Mouse (Mus musculus) liver, adult 2 months (tissue): ENCODE measurements around the gene Fcgrt. TPM values are rescaled to one million over a fixed set of nuclear protein-coding genes. Genes with fewer than 3 reads are reported as not detected.
A peak's percentile ranks its signal among the peaks of the same experiment; 100 is the strongest.
"Not testable (repeated sequence)": the region's sequence is repeated elsewhere in the genome, so short reads cannot be mapped to it uniquely, and the experiment has no call there.

Source experiments
- DNase-seq: peaks from one replicate; pipeline ENCODE4 v3.0.0-alpha.2; 2011; ENCODE audit warnings: low read depth, low spot score; ENCODE audit errors: extremely low read depth
- H3K27ac ChIP-seq: fragments of 200-500 bp; replicated peaks from 2 replicates; pipeline ENCODE4 v1.5.1; 2012; ENCODE audit warnings: low read depth, mild to moderate bottlenecking, control low read depth, inconsistent platforms, low read length; ENCODE audit not compliant: insufficient read depth
- H3K27me3 ChIP-seq: fragments of 200-500 bp; 2 replicates; pipeline ENCODE4 v1.6.1; 2012; ENCODE audit warnings: mild to moderate bottlenecking, moderate library complexity, low read length, inconsistent platforms; ENCODE audit not compliant: control insufficient read depth, insufficient read depth
- H3K36me3 ChIP-seq: fragments of 200-500 bp; 2 replicates; pipeline ENCODE4 v1.6.1; 2012; ENCODE audit warnings: low read length, inconsistent platforms; ENCODE audit not compliant: control insufficient read depth, insufficient read depth
- H3K4me1 ChIP-seq: fragments of 200-500 bp; 2 replicates; pipeline ENCODE4 v1.6.1; 2011; ENCODE audit warnings: low read length; ENCODE audit not compliant: control insufficient read depth, insufficient read depth
- H3K4me3 ChIP-seq: fragments of 200-500 bp; 2 replicates; pipeline ENCODE4 v1.5.1; 2011; ENCODE audit warnings: low read depth, mild to moderate bottlenecking, control low read depth, low read length, moderate library complexity; ENCODE audit not compliant: insufficient read depth
- H3K79me2 ChIP-seq: fragments of 200-500 bp; 2 replicates; pipeline ENCODE4 v1.6.1; 2012; ENCODE audit warnings: inconsistent platforms, mild to moderate bottlenecking, low read length, moderate library complexity; ENCODE audit not compliant: control insufficient read depth, insufficient read depth
- H3K9ac ChIP-seq: fragments of 200-500 bp; 2 replicates; pipeline ENCODE4 v1.6.1; 2012; ENCODE audit warnings: low read depth, mild to moderate bottlenecking, control low read depth, inconsistent platforms, low read length
- CTCF ChIP-seq: fragments of 200-500 bp; IDR thresholded peaks from 2 replicates; pipeline ENCODE4 v1.5.1; 2011; ENCODE audit warnings: low read depth, low read length, control low read depth
- POLR2A ChIP-seq: fragments of 200-500 bp; IDR thresholded peaks from 2 replicates; pipeline ENCODE4 v1.6.1; 2011; ENCODE audit warnings: low read length, control low read depth; ENCODE audit not compliant: insufficient read depth; ENCODE audit errors: extremely low read depth
- WGBS: fragments of 180-500 bp; shearing (Covaris S2); methylation state at CpG from one replicate; pipeline ENCODE4 v1.1.7; 2018; 5-methylcytosine and 5-hydroxymethylcytosine counted together
- polyA plus RNA-seq: library from polyadenylated mRNA; depleted of rRNA; stranded (reverse); fragments of >200 nt; gene quantifications from 2 replicates; pipeline ENCODE4 v1.2.3, GENCODE M21; 2012
- total RNA-seq: library from RNA; depleted of rRNA; stranded (reverse); fragments of >200 nt; gene quantifications from 2 replicates; pipeline ENCODE4 v1.2.3, GENCODE M21; 2014

Fcgrt gene
- total and polyA plus RNA-seq, 2 experiments, result 170 to 188 TPM

GRCm38 (mm10) chr7:45102940-45103585 lies 588 bp downstream of the Fcgrt start:
- 6% methylated on average over 9 of the region's 9 CpGs for WGBS
- peak overlapping the region; percentile 84 for H3K9ac ChIP-seq
- DNase-seq, result peak; percentile 82
- peak overlapping the region; percentile 95 for H3K27ac ChIP-seq
- H3K4me3 ChIP-seq, result peak overlapping the region; percentile 69
- peaks cover 14% of the 10 kb centered on the region for H3K4me1 ChIP-seq
- H3K36me3 ChIP-seq, result peaks cover 13% of the 10 kb centered on the region; the same call in 1 of the 2 replicates
- TF ChIP-seq CTCF, result peak; percentile 22; the same call in 1 of the 2 replicates
- no peak for TF ChIP-seq POLR2A
- H3K79me2 ChIP-seq, result no peaks in the 10 kb centered on the region
- no peaks in the 10 kb centered on the region for H3K27me3 ChIP-seq

- H3K4me3 ChIP-seq, result peak overlapping the region; percentile 69
- no peak for TF ChIP-seq CTCF
- TF ChIP-seq POLR2A, result no peak
- WGBS, result 16% methylated on average over 11 of the region's 11 CpGs
These were observed 1.2 kb downstream of the Fcgrt start for GRCm38 (mm10) chr7:45102441-45102840.

GRCm38 (mm10) chr7:45100046-45100445 lies 3.6 kb downstream of the Fcgrt start:
- Histone ChIP-seq H3K9ac (no peak overlapping the region), H3K27ac (no peak overlapping the region), H3K79me2 (no peaks in the 10 kb centered on the region), H3K36me3 (peaks cover 25% of the 10 kb centered on the region; the same call in 1 of the 2 replicates), H3K27me3 (no peaks in the 10 kb centered on the region), H3K4me3 (no peak overlapping the region), H3K4me1 (peaks cover 17% of the 10 kb centered on the region)
- DNase-seq, result no peak
- no peak for TF ChIP-seq POLR2A
- WGBS, result 80% methylated on average over 6 of the region's 6 CpGs

More at GRCm38 (mm10) chr7:45102441-45102840, 1.2 kb downstream of the Fcgrt start:
- peaks cover 14% of the 10 kb centered on the region for H3K4me1 ChIP-seq
- no peak for DNase-seq
- H3K27me3 ChIP-seq, result no peaks in the 10 kb centered on the region
- peak overlapping the region; percentile 95 for H3K27ac ChIP-seq
- H3K9ac ChIP-seq, result peak overlapping the region; percentile 63
- no peaks in the 10 kb centered on the region for H3K79me2 ChIP-seq
- peaks cover 17% of the 10 kb centered on the region; the same call in 1 of the 2 replicates for H3K36me3 ChIP-seq

- Histone ChIP-seq H3K36me3 (peaks cover 25% of the 10 kb centered on the region; the same call in 1 of the 2 replicates), H3K27me3 (no peaks in the 10 kb centered on the region), H3K9ac (no peak overlapping the region), H3K4me3 (no peak overlapping the region), H3K4me1 (peaks cover 12% of the 10 kb centered on the region), H3K79me2 (no peaks in the 10 kb centered on the region), H3K27ac (no peak overlapping the region)
- DNase-seq, result no peak
- TF ChIP-seq POLR2A (no peak), CTCF (peak; percentile 62)
- WGBS, result 89% methylated on average over 8 of the region's 8 CpGs
These were observed 5.0 kb downstream of the Fcgrt start for GRCm38 (mm10) chr7:45098541-45099240.

DNA sequence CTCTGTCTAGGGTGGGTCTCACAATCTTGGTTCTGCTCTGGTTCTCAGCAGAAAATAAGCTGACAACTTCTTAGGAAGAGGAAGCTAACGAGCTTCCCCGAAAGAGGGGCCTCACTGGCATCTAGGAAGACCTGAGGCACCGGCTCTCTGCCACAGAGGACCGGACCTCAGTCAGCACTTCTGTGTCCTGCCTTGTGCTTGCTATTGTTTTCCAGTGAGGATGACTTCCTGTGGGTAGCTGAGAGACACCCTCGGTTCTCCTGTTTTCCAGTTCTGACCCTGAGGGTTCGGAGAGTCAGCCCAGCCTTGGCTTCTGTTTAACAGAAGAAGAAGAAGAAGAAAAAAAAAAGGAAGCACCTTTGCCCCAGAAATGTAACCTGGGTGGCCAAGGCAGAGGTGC lies 6.2 kb downstream of the Fcgrt start:
- Histone ChIP-seq H3K36me3 (peaks cover 25% of the 10 kb centered on the region; the same call in 1 of the 2 replicates), H3K27ac (peak overlapping the region; percentile 66), H3K79me2 (no peaks in the 10 kb centered on the region), H3K4me1 (peaks cover 8% of the 10 kb centered on the region), H3K9ac (no peak overlapping the region), H3K27me3 (no peaks in the 10 kb centered on the region), H3K4me3 (no peak overlapping the region)
- TF ChIP-seq CTCF, result no peak
- TF ChIP-seq POLR2A, result no peak
- WGBS, result 70% methylated on average over 6 of the region's 6 CpGs
- DNase-seq, result peak; percentile 30

DNA sequence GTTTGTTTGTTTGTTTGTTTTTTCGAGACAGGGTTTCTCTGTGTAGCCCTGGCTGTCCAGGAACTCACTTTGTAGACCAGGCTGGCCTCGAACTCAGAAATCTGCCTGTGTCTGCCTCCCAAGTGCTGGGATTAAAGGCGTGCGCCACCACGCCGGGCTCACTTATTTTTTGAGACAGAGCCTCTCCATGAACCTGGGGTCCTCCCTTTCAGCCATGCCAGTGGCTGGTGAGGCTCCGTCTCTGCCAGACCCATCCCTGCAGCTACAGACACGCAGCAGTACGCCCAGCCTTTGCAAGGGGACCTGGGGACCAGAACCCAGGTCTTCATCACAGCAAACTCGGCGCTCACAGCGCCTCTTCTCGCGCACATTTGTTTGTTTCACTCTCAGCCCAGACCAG lies 7.7 kb downstream of the Fcgrt start:
- not testable (repeated sequence) for H3K4me3 ChIP-seq, H3K27ac ChIP-seq, H3K9ac ChIP-seq, H3K79me2 ChIP-seq, DNase-seq, H3K27me3 ChIP-seq, H3K4me1 ChIP-seq
- peaks cover 21% of the 10 kb centered on the region; the same call in 1 of the 2 replicates for H3K36me3 ChIP-seq
- WGBS, result 96% methylated on average over 14 of the region's 14 CpGs
